Mouse (Mus musculus): ENCODE results near the gene Ankfy1.
A peak's percentile ranks its signal among the peaks of the same experiment; 100 is the strongest.
"Not testable (repeated sequence)": the region's sequence is repeated elsewhere in the genome, so short reads cannot be mapped to it uniquely, and the experiment has no call there.

Gene Ankfy1

GRCm38 (mm10) chr11:72723165-72723564 lies 33.4 kb downstream of the Ankfy1 start:
- no peak for DNase-seq (ENCODE audit: low read depth)

GRCm38 (mm10) chr11:72723871-72724270 lies 34.1 kb downstream of the Ankfy1 start:
- DNase-seq (ENCODE audit: low read depth), result peak; percentile 27

GRCm38 (mm10) chr11:72726023-72726422 lies 36.2 kb downstream of the Ankfy1 start:
- peak; percentile 9 for DNase-seq (ENCODE audit: low read depth)

GRCm38 (mm10) chr11:72733736-72734135 lies 43.9 kb downstream of the Ankfy1 start:
- no peak for DNase-seq (ENCODE audit: low read depth)

GRCm38 (mm10) chr11:72734840-72735518 lies 45.2 kb downstream of the Ankfy1 start:
- no peak for DNase-seq (ENCODE audit: low read depth)

GRCm38 (mm10) chr11:72735519-72735860 lies 45.7 kb downstream of the Ankfy1 start:
- DNase-seq (ENCODE audit: low read depth), result no peak

GRCm38 (mm10) chr11:72736320-72736719 lies 46.5 kb downstream of the Ankfy1 start:
- DNase-seq (ENCODE audit: low read depth), result no peak

GRCm38 (mm10) chr11:72737517-72737916 lies 47.7 kb downstream of the Ankfy1 start:
- not testable (repeated sequence) for DNase-seq (ENCODE audit: low read depth)

GRCm38 (mm10) chr11:72739048-72739447 lies 49.2 kb downstream of the Ankfy1 start:
- DNase-seq (ENCODE audit: low read depth), result no peak

GRCm38 (mm10) chr11:72751956-72752355 lies 62.1 kb downstream of the Ankfy1 start:
- DNase-seq (ENCODE audit: low read depth), result no peak

- no peak for DNase-seq (ENCODE audit: low read depth)
Measured at GRCm38 (mm10) chr11:72758316-72758715, 68.5 kb downstream of the Ankfy1 start.

- no peak for DNase-seq (ENCODE audit: low read depth)
Measured at GRCm38 (mm10) chr11:72759581-72759980, 69.8 kb downstream of the Ankfy1 start.

GRCm38 (mm10) chr11:72760781-72761180 lies 71.0 kb downstream of the Ankfy1 start:
- no peak for DNase-seq (ENCODE audit: low read depth)

- no peak for DNase-seq (ENCODE audit: low read depth)
Measured at GRCm38 (mm10) chr11:72764270-72764669, 74.5 kb downstream of the Ankfy1 start.

- DNase-seq (ENCODE audit: low read depth), result no peak
Measured at GRCm38 (mm10) chr11:72767716-72768115, 77.9 kb downstream of the Ankfy1 start.

GRCm38 (mm10) chr11:72769061-72769460 lies 79.3 kb downstream of the Ankfy1 start:
- DNase-seq (ENCODE audit: low read depth), result no peak

GRCm38 (mm10) chr11:72770324-72770723 lies 80.5 kb downstream of the Ankfy1 start:
- no peak for DNase-seq (ENCODE audit: low read depth)

- no peak for DNase-seq (ENCODE audit: low read depth)
Measured at GRCm38 (mm10) chr11:72770816-72771215, 81.0 kb downstream of the Ankfy1 start.

GRCm38 (mm10) chr11:72771461-72771860 lies 81.7 kb downstream of the Ankfy1 start:
- no peak for DNase-seq (ENCODE audit: low read depth)

GRCm38 (mm10) chr11:72772611-72773010 lies 82.8 kb downstream of the Ankfy1 start:
- DNase-seq (ENCODE audit: low read depth), result not testable (repeated sequence)

GRCm38 (mm10) chr11:72778957-72779356 lies 89.2 kb downstream of the Ankfy1 start:
- no peak for DNase-seq (ENCODE audit: low read depth)

- no peak for DNase-seq (ENCODE audit: low read depth)
Measured at GRCm38 (mm10) chr11:72782103-72782502, 92.3 kb downstream of the Ankfy1 start.

GRCm38 (mm10) chr11:72782503-72782902 lies 92.7 kb downstream of the Ankfy1 start:
- DNase-seq (ENCODE audit: low read depth), result no peak

GRCm38 (mm10) chr11:72792033-72792432 lies 102.2 kb downstream of the Ankfy1 start:
- DNase-seq (ENCODE audit: low read depth), result no peak

GRCm38 (mm10) chr11:72795149-72795454 lies 105.3 kb downstream of the Ankfy1 start:
- DNase-seq (ENCODE audit: low read depth), result peak; percentile 16

Measured in c-Kit-positive CD71-positive TER-119-negative erythroid progenitor cells, embryonic 14.5 days (primary cell).